10 mouse cellular contexts compared by ENCODE assay signal in the genomic region with DNA sequence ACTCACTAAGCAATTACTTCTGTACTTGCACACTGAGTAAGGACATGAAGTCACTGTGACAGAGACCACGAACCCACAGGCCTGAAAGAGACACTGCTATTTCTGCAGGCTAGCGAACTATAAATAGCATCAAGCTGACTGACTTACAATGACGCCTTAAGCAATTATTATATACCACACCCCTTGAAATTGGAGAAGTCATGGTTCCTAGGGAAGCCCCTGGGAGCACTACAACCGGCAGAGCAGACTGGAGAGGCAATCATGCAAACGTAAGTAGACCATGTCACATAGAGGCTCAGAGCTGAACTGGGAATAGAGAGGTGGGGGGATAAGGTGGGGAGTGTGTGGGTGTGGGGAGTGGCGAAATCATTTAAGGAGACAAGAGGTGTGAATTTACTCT.
DNase-seq lines count a peak whose midpoint lies in the region; ATAC-seq and TF ChIP-seq lines count a peak whose summit lies in the region.
"Had no signal": no experiment of that assay in that cellular context is flagged by ENCODE, and none has a peak within 500 bp of the region (broad histone marks: within the 10 kb centered on the region; RNA-seq: fewer than 3 reads in every experiment).

No protein-coding gene starts in this region.

- no peak overlapping the region for H3K4me3 ChIP-seq in hindbrain, embryonic 15.5 days
- H3K4me3 ChIP-seq in hindbrain, embryonic 10.5 days = no peak overlapping the region
- H3K4me3 ChIP-seq in limb, embryonic 14.5 days (replicated peaks; ENCODE audit: low read length) = no peak overlapping the region
- H3K4me3 ChIP-seq in intestine, postnatal 0 days (ENCODE audit: low read depth, low read length) = no peak overlapping the region
- H3K4me3 ChIP-seq: heart, adult 2 months; midbrain, embryonic 15.5 days had no signal

- H3K27ac ChIP-seq in hindbrain, embryonic 15.5 days (replicated peaks) = no peak overlapping the region
- no peak overlapping the region for H3K27ac ChIP-seq in hindbrain, embryonic 10.5 days
- H3K27ac ChIP-seq in limb, embryonic 14.5 days (replicated peaks; ENCODE audit: low read depth, low read length) = no peak overlapping the region
- no peak overlapping the region for H3K27ac ChIP-seq in intestine, postnatal 0 days (ENCODE audit: low read depth, low read length)
- H3K27ac ChIP-seq: heart, adult 2 months; midbrain, embryonic 15.5 days had no signal

- no peak for TF ChIP-seq CTCF in intestine, postnatal 0 days (IDR thresholded peaks at IDR 0.05; ENCODE audit: low read depth)

- H3K4me2 ChIP-seq in hindbrain, embryonic 15.5 days = no peak overlapping the region
- H3K4me2 ChIP-seq in limb, embryonic 14.5 days (replicated peaks; ENCODE audit: low read depth, low read length, severe bottlenecking) = no peak overlapping the region
- H3K4me2 ChIP-seq in intestine, postnatal 0 days (replicated peaks; ENCODE audit: low read depth) = no peak overlapping the region
- H3K4me2 ChIP-seq: midbrain, embryonic 15.5 days had no signal

- TF ChIP-seq POLR2A in limb, embryonic 14.5 days (IDR thresholded peaks at IDR 0.05; ENCODE audit: borderline replicate concordance, extremely low read depth, insufficient read depth, insufficient read length) = no peak

- no peak for DNase-seq in hindbrain, embryonic 10.5 days (ENCODE audit: low spot score)
- peak; percentile 39 for DNase-seq in 3134 (ENCODE audit: extremely low read depth, insufficient read length, low spot score)
- peak; percentile 21 for DNase-seq in adipocyte (ENCODE audit: low spot score)
- peak; percentile 57 for DNase-seq in limb, embryonic 14.5 days (ENCODE audit: low spot score)
- DNase-seq in left cerebral cortex, adult 18-20 months (ENCODE audit: low spot score in 2 of 2) = no peak
- no peak for DNase-seq in thymus, postnatal 36 days
- DNase-seq: heart, adult 2 months had no signal

- no peak overlapping the region for H3K9ac ChIP-seq in hindbrain, embryonic 15.5 days
- no peak overlapping the region for H3K9ac ChIP-seq in limb, embryonic 14.5 days (ENCODE audit: low read depth, low read length, severe bottlenecking)
- H3K9ac ChIP-seq in intestine, postnatal 0 days (ENCODE audit: low read depth, low read length) = no peak overlapping the region
- H3K9ac ChIP-seq: midbrain, embryonic 15.5 days had no signal

- peak; percentile 38; the same call in 1 of the 2 replicates for ATAC-seq in hindbrain, embryonic 15.5 days (ENCODE audit: low FRiP score, low read depth)
- peak; percentile 28; the same call in 1 of the 2 replicates for ATAC-seq in limb, embryonic 14.5 days (ENCODE audit: low FRiP score, low read depth)
- ATAC-seq in intestine, postnatal 0 days = no peak
- ATAC-seq: midbrain, embryonic 15.5 days had no signal

- no peaks in the 10 kb centered on the region for H3K27me3 ChIP-seq in hindbrain, embryonic 15.5 days
- H3K27me3 ChIP-seq in hindbrain, embryonic 10.5 days (ENCODE audit: insufficient read depth, poor library complexity, severe bottlenecking) = no peaks in the 10 kb centered on the region
- H3K27me3 ChIP-seq in limb, embryonic 14.5 days (ENCODE audit: control insufficient read depth, insufficient read depth, low read length) = no peaks in the 10 kb centered on the region
- no peaks in the 10 kb centered on the region for H3K27me3 ChIP-seq in intestine, postnatal 0 days (replicated peaks; ENCODE audit: control insufficient read depth, insufficient read depth, low read length)
- H3K27me3 ChIP-seq: midbrain, embryonic 15.5 days had no signal

- H3K36me3 ChIP-seq in hindbrain, embryonic 15.5 days = no peaks in the 10 kb centered on the region
- H3K36me3 ChIP-seq in hindbrain, embryonic 10.5 days = no peaks in the 10 kb centered on the region
- H3K36me3 ChIP-seq in limb, embryonic 14.5 days (ENCODE audit: control insufficient read depth, insufficient read depth, low read length) = no peaks in the 10 kb centered on the region
- no peaks in the 10 kb centered on the region for H3K36me3 ChIP-seq in intestine, postnatal 0 days (ENCODE audit: control insufficient read depth, insufficient read depth)
- H3K36me3 ChIP-seq: midbrain, embryonic 15.5 days had no signal

- H3K4me1 ChIP-seq in hindbrain, embryonic 15.5 days (replicated peaks) = no peaks in the 10 kb centered on the region
- H3K4me1 ChIP-seq in hindbrain, embryonic 10.5 days (replicated peaks) = peaks cover 17% of the 10 kb centered on the region
- peaks cover 13% of the 10 kb centered on the region for H3K4me1 ChIP-seq in limb, embryonic 14.5 days (ENCODE audit: control insufficient read depth, insufficient read depth, low read length)
- H3K4me1 ChIP-seq in intestine, postnatal 0 days (replicated peaks; ENCODE audit: control insufficient read depth, insufficient read depth, low read length) = no peaks in the 10 kb centered on the region
- H3K4me1 ChIP-seq: midbrain, embryonic 15.5 days had no signal

- 45% methylated on average over 6 of the region's 6 CpGs for WGBS in hindbrain, embryonic 15.5 days
- 58% methylated on average over 6 of the region's 6 CpGs for WGBS in hindbrain, embryonic 10.5 days
- 28% methylated on average over 6 of the region's 6 CpGs for WGBS in limb, embryonic 14.5 days
- WGBS in intestine, postnatal 0 days = 42% methylated on average over 6 of the region's 6 CpGs

- no peaks in the 10 kb centered on the region for H3K9me3 ChIP-seq in hindbrain, embryonic 15.5 days
- H3K9me3 ChIP-seq in hindbrain, embryonic 10.5 days = peaks cover 9% of the 10 kb centered on the region; the same call in 1 of the 2 replicates
- no peaks in the 10 kb centered on the region for H3K9me3 ChIP-seq in limb, embryonic 14.5 days (ENCODE audit: control insufficient read depth, low read length)
- no peaks in the 10 kb centered on the region for H3K9me3 ChIP-seq in intestine, postnatal 0 days (ENCODE audit: control insufficient read depth)
- H3K9me3 ChIP-seq: midbrain, embryonic 15.5 days had no signal

Comparison
In these comparisons a context has a peak if more than half of its experiments do, and no peak if none do; other contexts are left out.
1. DNase-seq: peak in 3134 (single experiment), adipocyte (single experiment) and limb, embryonic 14.5 days (single experiment); none in hindbrain, embryonic 10.5 days (single experiment), left cerebral cortex, adult 18-20 months (0 of 2) and thymus, postnatal 36 days (0 of 2).